Mouse (Mus musculus): Measurements from ENCODE around the gene Sept11. TPM values are rescaled to one million over a fixed set of nuclear protein-coding genes. Genes with fewer than 3 reads are reported as not detected.

The Sept11 gene
- total and polyA plus RNA-seq, 3 experiments, result 34.9 to 245 (median 87.2) TPM

GRCm38 (mm10) chr5:93045371-93045714 is 47.9 kb upstream of the Sept11 start:
- Histone ChIP-seq H3K27me3 (ENCODE audit: control insufficient read depth in 1 of 2, insufficient read depth in 2 of 2, low read length in 2 of 2) (no peaks in the 10 kb centered on the region), H3K4me3 (ENCODE audit: control insufficient read depth in 1 of 2, insufficient read depth in 1 of 2, low read depth in 2 of 2, low read length in 2 of 2) (no peak overlapping the region), H3K79me2 (ENCODE audit: control insufficient read depth, insufficient read depth, low read length, poor library complexity) (no peaks in the 10 kb centered on the region), H3K4me1 (ENCODE audit: control insufficient read depth in 1 of 2, insufficient read depth in 2 of 2, low read length in 2 of 2) (no peaks in the 10 kb centered on the region), H3K36me3 (ENCODE audit: control insufficient read depth in 1 of 2, insufficient read depth in 2 of 2, low read length in 2 of 2) (no peaks in the 10 kb centered on the region), H3K9me3 (replicated peaks; ENCODE audit: insufficient read depth, low read length) (no peaks in the 10 kb centered on the region), H3K9ac (ENCODE audit: control insufficient read depth, low read depth, low read length, poor library complexity, severe bottlenecking) (no peak overlapping the region), H3K27ac (ENCODE audit: control insufficient read depth, low read depth, low read length) (no peak overlapping the region)
- no peak for DNase-seq (ENCODE audit: low read depth, low spot score)
- TF ChIP-seq RAD21 (IDR thresholded peaks at IDR 0.05; ENCODE audit: low read depth, low read length), result no peak
- TF ChIP-seq HCFC1 (IDR thresholded peaks at IDR 0.05; ENCODE audit: low read depth, low read length), result no peak
- no peak for TF ChIP-seq USF2 (IDR thresholded peaks at IDR 0.05; ENCODE audit: borderline replicate concordance in 1 of 2, insufficient read depth in 1 of 2, low read depth in 1 of 2, low read length in 2 of 2)
- no peak for TF ChIP-seq POLR2AphosphoS2 (IDR thresholded peaks at IDR 0.05; ENCODE audit: low read length)
- TF ChIP-seq SMC3 (IDR thresholded peaks at IDR 0.05; ENCODE audit: low read depth, low read length), result no peak
- no peak for TF ChIP-seq GABPA (IDR thresholded peaks at IDR 0.05; ENCODE audit: low read depth, low read length)
- TF ChIP-seq MEF2A (IDR thresholded peaks at IDR 0.05; ENCODE audit: extremely low read depth, insufficient replicate concordance, low read depth, low read length, poor library complexity, severe bottlenecking), result no peak
- no peak for TF ChIP-seq TCF12 (IDR thresholded peaks at IDR 0.05; ENCODE audit: low read depth, low read length)
- no peak for TF ChIP-seq MAX (IDR thresholded peaks at IDR 0.05; ENCODE audit: low read length)
- no peak for TF ChIP-seq E2F4 (IDR thresholded peaks at IDR 0.05; ENCODE audit: borderline replicate concordance, low read depth, low read length)
- TF ChIP-seq JUND (IDR thresholded peaks at IDR 0.05; ENCODE audit: low read depth, low read length), result no peak
- TF ChIP-seq POLR2AphosphoS5 (IDR thresholded peaks at IDR 0.05; ENCODE audit: borderline replicate concordance, low read depth, low read length), result no peak
- no peak for TF ChIP-seq KAT2A (conservative IDR thresholded peaks at IDR 0.05; ENCODE audit: low read depth, low read length)
- no peak for TF ChIP-seq GATA1 (IDR thresholded peaks at IDR 0.05; ENCODE audit: low read depth, low read length)
- no peak for TF ChIP-seq UBTF (IDR thresholded peaks at IDR 0.05; ENCODE audit: borderline replicate concordance, insufficient read depth, low read depth, low read length)
- TF ChIP-seq BHLHE40 (IDR thresholded peaks at IDR 0.05; ENCODE audit: borderline replicate concordance, low read depth, low read length), result no peak
- no peak for TF ChIP-seq MXI1 (IDR thresholded peaks at IDR 0.05; ENCODE audit: low read depth, low read length)
- TF ChIP-seq CHD1 (IDR thresholded peaks at IDR 0.05; ENCODE audit: low read depth, low read length), result no peak

- TF ChIP-seq KAT2A (conservative IDR thresholded peaks at IDR 0.05; ENCODE audit: low read depth, low read length) (no peak), TCF12 (IDR thresholded peaks at IDR 0.05; ENCODE audit: low read depth, low read length) (no peak), ZKSCAN1 (IDR thresholded peaks at IDR 0.05; ENCODE audit: low read depth, low read length) (no peak), NRF1 (IDR thresholded peaks at IDR 0.05; ENCODE audit: insufficient read depth, low read depth, low read length, poor library complexity, severe bottlenecking) (no peak), TAL1 (IDR thresholded peaks at IDR 0.05; ENCODE audit: low read length) (no peak), SIN3A (IDR thresholded peaks at IDR 0.05; ENCODE audit: low read length) (no peak), ZMIZ1 (IDR thresholded peaks at IDR 0.05; ENCODE audit: low read depth, low read length) (no peak), USF2 (IDR thresholded peaks at IDR 0.05; ENCODE audit: borderline replicate concordance in 1 of 2, insufficient read depth in 1 of 2, low read depth in 1 of 2, low read length in 2 of 2) (no peak)
- Histone ChIP-seq H3K79me2 (ENCODE audit: control insufficient read depth, insufficient read depth, low read length, poor library complexity) (no peaks in the 10 kb centered on the region), H3K9ac (ENCODE audit: control insufficient read depth, low read depth, low read length, poor library complexity, severe bottlenecking) (no peak overlapping the region), H3K4me1 (ENCODE audit: control insufficient read depth in 1 of 2, insufficient read depth in 2 of 2, low read length in 2 of 2) (no peaks in the 10 kb centered on the region), H3K36me3 (ENCODE audit: control insufficient read depth in 1 of 2, insufficient read depth in 2 of 2, low read length in 2 of 2) (no peaks in the 10 kb centered on the region), H3K4me3 (ENCODE audit: control insufficient read depth in 1 of 2, insufficient read depth in 1 of 2, low read depth in 2 of 2, low read length in 2 of 2) (no peak overlapping the region), H3K27ac (ENCODE audit: control insufficient read depth, low read depth, low read length) (no peak overlapping the region), H3K27me3 (ENCODE audit: control insufficient read depth in 1 of 2, insufficient read depth in 2 of 2, low read length in 2 of 2) (no peaks in the 10 kb centered on the region; a peak in 1 of 4 replicates), H3K9me3 (replicated peaks; ENCODE audit: insufficient read depth, low read length) (no peaks in the 10 kb centered on the region)
- DNase-seq (ENCODE audit: low read depth, low spot score), result no peak
Observed at GRCm38 (mm10) chr5:93046306-93046845, 46.9 kb upstream of the Sept11 start.

Data from MEL (cell line).